Mouse (Mus musculus) neural tube, embryonic 12.5 days (tissue): ENCODE measurements at regions not wholly inside any gene's neighbourhood (a gene's known extent, or its start where the extent isn't known, plus 50 kb on each side); places are given as distances from the start of the nearest gene placed in this dataset.

Source experiments
- ATAC-seq: fragments of 200-750 bp; cut with Nextera tagmentation; 2 replicates; pipeline ENCODE4 v1.8.0; 2017; ENCODE audit warnings: low read depth, mild to moderate bottlenecking, moderate TSS enrichment, moderate library complexity; ENCODE audit not compliant: low FRiP score
- H3K27ac ChIP-seq: fragments of 300-500 bp; sonication (generic); 2 replicates; pipeline ENCODE4 v1.5.1; 2016
- H3K27me3 ChIP-seq: fragments of 300-500 bp; sonication (generic); replicated peaks from 2 replicates; pipeline ENCODE4 v1.6.1; 2016; ENCODE audit warnings: mild to moderate bottlenecking
- H3K36me3 ChIP-seq: fragments of 300-500 bp; sonication (generic); 2 replicates; pipeline ENCODE4 v1.6.1; 2016; ENCODE audit warnings: mild to moderate bottlenecking
- H3K4me1 ChIP-seq: fragments of 300-500 bp; sonication (generic); 2 replicates; pipeline ENCODE4 v1.6.1; 2016
- H3K4me2 ChIP-seq: fragments of 300-500 bp; sonication (generic); replicated peaks from 2 replicates; pipeline ENCODE4 v1.6.1; 2016; ENCODE audit warnings: mild to moderate bottlenecking
- H3K4me3 ChIP-seq: fragments of 300-500 bp; sonication (generic); 2 replicates; pipeline ENCODE4 v1.5.1; 2016
- H3K9ac ChIP-seq: fragments of 300-500 bp; sonication (generic); 2 replicates; pipeline ENCODE4 v1.6.1; 2016; ENCODE audit warnings: mild to moderate bottlenecking
- H3K9me3 ChIP-seq: fragments of 300-500 bp; sonication (generic); 2 replicates; pipeline ENCODE4 v1.6.1; 2016; ENCODE audit warnings: mild to moderate bottlenecking
- WGBS: fragments of 180-500 bp; shearing (Covaris S2); methylation state at CpG from one replicate; pipeline ENCODE4 v1.1.7; 2016; 5-methylcytosine and 5-hydroxymethylcytosine counted together

GRCm38 (mm10) chr14:102925769-102926443 lies 56.5 kb downstream of the Kctd12 start:
- no peak overlapping the region for H3K27ac ChIP-seq
- peaks cover 8% of the 10 kb centered on the region; the same call in 1 of the 2 replicates for H3K4me1 ChIP-seq
- H3K4me3 ChIP-seq: no peak overlapping the region
- no peaks in the 10 kb centered on the region for H3K9me3 ChIP-seq
- no peak overlapping the region for H3K4me2 ChIP-seq
- H3K9ac ChIP-seq: no peak overlapping the region
- no peaks in the 10 kb centered on the region for H3K36me3 ChIP-seq
- no peaks in the 10 kb centered on the region for H3K27me3 ChIP-seq
- peak; percentile 80 for ATAC-seq
- WGBS: 73% methylated on average over 6 of the region's 6 CpGs

- H3K9ac ChIP-seq: no peak overlapping the region
- H3K4me2 ChIP-seq: no peak overlapping the region
- H3K4me3 ChIP-seq: no peak overlapping the region
- peaks cover 8% of the 10 kb centered on the region; the same call in 1 of the 2 replicates for H3K4me1 ChIP-seq
- ATAC-seq: no peak
- 92% methylated on average over 4 of the region's 4 CpGs for WGBS
- H3K27ac ChIP-seq: no peak overlapping the region
- no peaks in the 10 kb centered on the region for H3K36me3 ChIP-seq
- no peaks in the 10 kb centered on the region for H3K27me3 ChIP-seq
- no peaks in the 10 kb centered on the region for H3K9me3 ChIP-seq
Observed at GRCm38 (mm10) chr14:102924674-102925073, 57.8 kb downstream of the Kctd12 start.

- Histone ChIP-seq H3K4me1 (peaks cover 8% of the 10 kb centered on the region; the same call in 1 of the 2 replicates), H3K27me3 (no peaks in the 10 kb centered on the region), H3K4me2 (no peak overlapping the region), H3K9me3 (no peaks in the 10 kb centered on the region), H3K36me3 (no peaks in the 10 kb centered on the region), H3K27ac (no peak overlapping the region), H3K4me3 (no peak overlapping the region), H3K9ac (no peak overlapping the region)
- 90% methylated on average over 5 of the region's 5 CpGs for WGBS
- ATAC-seq: no peak
Observed at GRCm38 (mm10) chr14:102922496-102922993, 59.9 kb downstream of the Kctd12 start.

- Histone ChIP-seq H3K36me3 (no peaks in the 10 kb centered on the region), H3K4me3 (no peak overlapping the region)
Observed at GRCm38 (mm10) chr14:102920415-102920814, 62.0 kb downstream of the Kctd12 start.

GRCm38 (mm10) chr14:102919261-102919801 lies 63.1 kb downstream of the Kctd12 start:
- Histone ChIP-seq H3K9ac (no peak overlapping the region), H3K27me3 (no peaks in the 10 kb centered on the region), H3K4me2 (no peak overlapping the region), H3K4me3 (no peak overlapping the region), H3K36me3 (no peaks in the 10 kb centered on the region), H3K27ac (no peak overlapping the region), H3K9me3 (no peaks in the 10 kb centered on the region), H3K4me1 (no peaks in the 10 kb centered on the region)
- ATAC-seq: no peak
- 84% methylated on average over 7 of the region's 7 CpGs for WGBS

More at GRCm38 (mm10) chr14:102920415-102920814, 62.0 kb downstream of the Kctd12 start:
- no peaks in the 10 kb centered on the region for H3K27me3 ChIP-seq
- no peaks in the 10 kb centered on the region for H3K4me1 ChIP-seq
- no peak overlapping the region for H3K4me2 ChIP-seq
- no peak for ATAC-seq
- 89% methylated on average over 6 of the region's 6 CpGs for WGBS
- H3K9ac ChIP-seq: no peak overlapping the region
- H3K27ac ChIP-seq: no peak overlapping the region
- no peaks in the 10 kb centered on the region for H3K9me3 ChIP-seq

- no peak overlapping the region for H3K4me3 ChIP-seq
- no peak overlapping the region for H3K4me2 ChIP-seq
- H3K9ac ChIP-seq: no peak overlapping the region
- no peaks in the 10 kb centered on the region for H3K4me1 ChIP-seq
- WGBS: 80% methylated on average over 1 of the region's 1 CpGs
- no peaks in the 10 kb centered on the region for H3K36me3 ChIP-seq
- no peaks in the 10 kb centered on the region for H3K9me3 ChIP-seq
- no peaks in the 10 kb centered on the region for H3K27me3 ChIP-seq
- H3K27ac ChIP-seq: no peak overlapping the region
- ATAC-seq: no peak
Observed at GRCm38 (mm10) chr14:102917929-102918328, 64.5 kb downstream of the Kctd12 start.

GRCm38 (mm10) chr14:102915918-102916317 lies 66.5 kb downstream of the Kctd12 start:
- H3K9ac ChIP-seq: no peak overlapping the region
- no peak overlapping the region for H3K27ac ChIP-seq
- H3K36me3 ChIP-seq: no peaks in the 10 kb centered on the region
- H3K4me2 ChIP-seq: no peak overlapping the region
- no peaks in the 10 kb centered on the region for H3K4me1 ChIP-seq
- no peaks in the 10 kb centered on the region for H3K9me3 ChIP-seq
- no peak overlapping the region for H3K4me3 ChIP-seq
- no peaks in the 10 kb centered on the region for H3K27me3 ChIP-seq
- 91% methylated on average over 4 of the region's 4 CpGs for WGBS
- no peak for ATAC-seq

- no peak overlapping the region for H3K4me3 ChIP-seq
- H3K36me3 ChIP-seq: no peaks in the 10 kb centered on the region
- no peak overlapping the region for H3K27ac ChIP-seq
- H3K4me1 ChIP-seq: no peaks in the 10 kb centered on the region
- no peak overlapping the region for H3K4me2 ChIP-seq
- 72% methylated on average over 3 of the region's 3 CpGs for WGBS
- no peak overlapping the region for H3K9ac ChIP-seq
- H3K9me3 ChIP-seq: no peaks in the 10 kb centered on the region
- H3K27me3 ChIP-seq: no peaks in the 10 kb centered on the region
- ATAC-seq: no peak
Observed at GRCm38 (mm10) chr14:102911582-102911981, 70.9 kb downstream of the Kctd12 start.

- H3K4me2 ChIP-seq: no peak overlapping the region
- no peak overlapping the region for H3K4me3 ChIP-seq
- no peaks in the 10 kb centered on the region for H3K4me1 ChIP-seq
- H3K36me3 ChIP-seq: no peaks in the 10 kb centered on the region
- no peaks in the 10 kb centered on the region for H3K9me3 ChIP-seq
- H3K9ac ChIP-seq: no peak overlapping the region
- no peak overlapping the region for H3K27ac ChIP-seq
- no peak for ATAC-seq
- no peaks in the 10 kb centered on the region for H3K27me3 ChIP-seq
- WGBS: 81% methylated on average over 3 of the region's 3 CpGs
Observed at GRCm38 (mm10) chr14:102908990-102909389, 73.4 kb downstream of the Kctd12 start.

- Histone ChIP-seq H3K4me2 (no peak overlapping the region), H3K9me3 (no peaks in the 10 kb centered on the region), H3K36me3 (no peaks in the 10 kb centered on the region), H3K27me3 (no peaks in the 10 kb centered on the region), H3K27ac (no peak overlapping the region), H3K9ac (no peak overlapping the region), H3K4me1 (no peaks in the 10 kb centered on the region), H3K4me3 (no peak overlapping the region)
- ATAC-seq: no peak
- WGBS: 88% methylated on average over 6 of the region's 6 CpGs
Observed at GRCm38 (mm10) chr14:102907411-102908103, 74.9 kb downstream of the Kctd12 start.

GRCm38 (mm10) chr14:102906826-102907225 lies 75.6 kb downstream of the Kctd12 start:
- no peak overlapping the region for H3K9ac ChIP-seq
- no peak overlapping the region for H3K4me3 ChIP-seq
- no peak overlapping the region for H3K4me2 ChIP-seq
- H3K9me3 ChIP-seq: no peaks in the 10 kb centered on the region
- no peaks in the 10 kb centered on the region for H3K4me1 ChIP-seq
- H3K27me3 ChIP-seq: no peaks in the 10 kb centered on the region
- no peak for ATAC-seq
- 81% methylated on average over 6 of the region's 6 CpGs for WGBS
- no peaks in the 10 kb centered on the region for H3K36me3 ChIP-seq
- H3K27ac ChIP-seq: no peak overlapping the region

- no peaks in the 10 kb centered on the region for H3K27me3 ChIP-seq
- no peak overlapping the region for H3K27ac ChIP-seq
- H3K9ac ChIP-seq: no peak overlapping the region
- H3K4me1 ChIP-seq: no peaks in the 10 kb centered on the region
- H3K4me3 ChIP-seq: no peak overlapping the region
- no peaks in the 10 kb centered on the region for H3K36me3 ChIP-seq
- H3K4me2 ChIP-seq: no peak overlapping the region
- no peaks in the 10 kb centered on the region for H3K9me3 ChIP-seq
- no peak for ATAC-seq
- 100% methylated on average over 1 of the region's 1 CpGs for WGBS
Observed at GRCm38 (mm10) chr14:102906286-102906685, 76.2 kb downstream of the Kctd12 start.
